Mouse (Mus musculus) heart, postnatal 25 days (tissue): ENCODE results near the gene Pik3cb. TPM values are rescaled to one million over a fixed set of nuclear protein-coding genes. Genes with fewer than 3 reads are reported as not detected.
A peak's percentile ranks its signal among the peaks of the same experiment; 100 is the strongest.

Experiments
- DNase-seq: peaks from one replicate; pipeline ENCODE4 v3.0.0; 2022; ENCODE audit warnings: low spot score
- intact Hi-C: fragments of 180-260 bp; cut with DNase I; formaldehyde crosslinking; loops from one replicate; pipeline ENCODE4 v1.15.1; 2025
- total RNA-seq, 2 experiments: library from RNA; stranded (reverse); gene quantifications; 2 replicates each; pipeline ENCODE4 v1.2.3; 2021

Pik3cb gene
- total RNA-seq, 2 experiments from 2014 or later, result 9.2 to 10.1 TPM

DNA sequence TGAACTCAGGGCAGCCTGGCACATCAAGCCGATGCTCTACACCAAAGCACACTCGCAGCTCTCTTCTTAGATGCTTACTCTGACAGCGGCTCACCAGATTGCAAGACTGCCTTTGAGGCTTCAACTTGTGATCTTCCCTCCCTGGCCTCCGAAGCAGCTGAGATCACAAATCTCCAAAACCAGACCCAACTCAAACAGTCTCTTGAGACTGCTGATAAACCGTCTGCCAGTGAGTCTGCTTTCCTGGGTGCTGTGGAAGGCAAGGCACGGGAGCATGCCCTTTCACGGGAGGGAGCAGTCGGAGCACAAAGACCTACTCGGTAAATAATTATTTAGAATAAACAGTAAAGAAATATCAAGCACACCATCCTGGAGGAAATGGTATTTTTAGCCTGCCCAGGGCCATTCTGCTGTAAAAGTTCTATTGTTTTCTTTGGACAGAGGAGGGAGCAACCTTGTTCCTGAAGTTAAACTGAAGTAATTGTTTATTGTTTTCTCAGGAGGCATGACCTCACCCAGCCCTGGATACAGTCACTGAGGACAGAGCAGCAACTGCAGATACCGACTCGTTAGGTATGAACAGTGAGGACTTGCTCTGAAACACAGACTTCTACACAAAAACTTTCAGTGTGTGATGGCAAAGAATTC lies 41.8 kb downstream of the Pik3cb start:
- intact Hi-C loops, result no loop called here
- DNase-seq, result peak; percentile 5

DNA sequence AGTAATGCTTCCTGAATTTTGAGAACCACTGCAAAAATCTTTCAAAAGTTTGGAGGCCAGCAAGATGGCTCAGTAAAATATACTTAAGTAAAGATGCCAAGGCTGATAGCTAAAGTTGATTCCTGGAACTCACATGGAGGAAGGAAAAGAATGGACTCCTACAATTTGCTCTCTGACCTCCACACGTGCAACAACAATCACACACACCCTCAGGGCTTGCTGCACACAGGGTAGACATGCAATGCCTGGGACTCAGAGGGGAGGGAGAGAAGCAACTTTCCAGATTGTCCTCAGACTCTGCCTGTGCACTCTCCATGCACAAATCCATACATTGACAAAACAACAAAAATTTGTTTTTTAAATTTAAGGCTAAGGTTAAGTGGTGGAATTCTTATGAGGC lies 42.8 kb downstream of the Pik3cb start:
- intact Hi-C loops, result no loop called here
- DNase-seq, result no peak

DNA sequence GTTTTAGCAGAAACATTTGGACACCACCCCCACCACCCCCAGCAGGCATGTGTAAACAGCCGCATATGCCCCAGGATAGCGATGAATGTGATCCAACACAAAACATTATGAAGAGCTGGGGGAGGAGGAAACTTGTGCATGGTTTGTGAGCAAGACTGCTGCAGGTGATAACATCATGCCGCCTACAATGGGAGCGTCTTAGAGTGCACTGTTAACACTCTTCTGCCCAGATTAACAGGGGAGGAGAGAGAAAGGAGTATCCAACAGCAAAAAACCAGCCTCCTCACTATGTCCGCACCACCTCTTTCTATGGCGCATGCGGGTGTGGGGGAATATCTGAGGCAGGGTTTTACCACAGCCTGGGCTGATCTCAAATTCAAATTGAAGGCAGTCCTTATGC lies 45.2 kb downstream of the Pik3cb start:
- no peak for DNase-seq
- intact Hi-C loops, result no loop called here

DNA sequence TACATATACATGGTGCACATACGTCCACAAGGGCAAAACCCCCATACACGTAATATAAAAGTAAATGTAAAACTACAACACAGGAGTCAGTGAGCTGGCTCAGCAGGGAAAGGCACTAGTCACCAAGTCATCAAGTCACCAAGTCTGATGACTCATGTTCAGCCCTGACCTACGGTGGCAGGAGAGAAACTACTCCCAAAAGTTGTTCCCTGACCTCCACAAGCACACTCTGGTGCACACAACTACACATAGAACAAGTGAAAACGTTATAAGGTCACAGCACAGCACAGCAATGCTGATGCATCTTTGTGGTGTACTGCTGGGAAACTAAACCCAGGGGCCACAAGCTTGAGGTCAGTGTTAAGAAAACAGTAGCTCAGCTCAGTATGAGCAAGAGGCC lies 49.9 kb downstream of the Pik3cb start:
- intact Hi-C loops, result no loop called here

DNA sequence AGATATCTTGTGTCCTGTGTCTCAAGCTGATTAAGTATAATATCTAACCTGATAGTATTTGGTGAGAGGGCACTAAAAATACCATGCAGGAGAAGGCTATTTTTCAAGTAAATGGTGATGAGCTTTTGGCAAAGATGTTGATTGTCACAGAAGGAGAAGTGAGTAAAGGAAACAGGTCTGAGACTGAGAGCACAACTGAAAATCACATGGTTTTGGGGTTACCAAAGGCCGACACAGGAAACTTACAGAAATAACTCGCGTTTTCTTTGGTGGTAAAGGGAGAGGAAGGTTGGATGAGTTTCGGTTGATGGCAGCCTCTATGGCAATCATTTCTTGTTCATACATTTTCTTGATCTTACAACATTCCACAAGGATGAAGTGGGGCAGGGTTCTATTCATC lies 50.5 kb downstream of the Pik3cb start:
- intact Hi-C loops, result no loop called here
- DNase-seq, result no peak

More for the DNA sequence above, 49.9 kb downstream of the Pik3cb start:
- no peak for DNase-seq

DNA sequence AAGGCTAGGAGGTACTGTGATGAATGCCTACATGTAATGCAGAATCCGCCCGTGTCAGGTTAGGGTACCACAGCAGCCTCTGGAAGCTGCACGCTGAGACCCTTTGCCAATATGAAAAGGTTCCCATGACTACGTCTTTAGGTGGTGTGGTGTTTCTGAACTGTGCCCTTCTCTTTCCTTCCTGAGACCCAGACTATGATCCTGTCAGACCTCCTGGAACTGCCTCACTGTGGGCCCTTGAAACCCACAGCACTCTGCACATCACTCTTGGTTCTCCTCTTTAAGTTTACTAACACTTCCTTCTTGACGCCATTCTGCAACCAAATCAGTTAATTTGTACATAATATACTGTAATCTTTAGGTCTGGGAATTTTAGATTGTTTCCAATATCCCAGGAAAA lies 58.7 kb downstream of the Pik3cb start:
- intact Hi-C loops, result loop anchor here (5.0 kb wide), 1 partner anchor 161 kb away; the partner anchor contains the start of gene Cep70

DNA sequence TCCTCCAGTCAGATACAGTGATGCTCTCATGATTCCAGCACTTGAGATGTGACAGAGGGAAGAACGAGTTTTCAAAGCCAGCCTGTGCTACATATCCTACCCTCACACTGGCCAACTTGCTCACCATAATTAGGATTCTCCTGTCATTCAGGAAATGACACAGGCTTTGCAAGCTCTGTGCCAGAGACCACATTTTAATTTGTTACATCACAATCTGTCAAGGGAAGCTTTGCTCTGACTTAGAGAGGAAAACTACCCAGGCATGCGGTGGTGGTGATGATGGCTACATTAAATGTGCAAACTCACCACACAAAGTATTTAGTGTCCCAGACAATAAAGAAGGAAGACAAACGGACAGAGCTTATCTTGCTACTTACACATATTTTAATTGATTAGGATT lies 59.1 kb downstream of the Pik3cb start:
- intact Hi-C loops, result loop anchor here (5.0 kb wide), 1 partner anchor 161 kb away; the partner anchor contains the start of gene Cep70
- no peak for DNase-seq

More for the DNA sequence above, 58.7 kb downstream of the Pik3cb start:
- no peak for DNase-seq

DNA sequence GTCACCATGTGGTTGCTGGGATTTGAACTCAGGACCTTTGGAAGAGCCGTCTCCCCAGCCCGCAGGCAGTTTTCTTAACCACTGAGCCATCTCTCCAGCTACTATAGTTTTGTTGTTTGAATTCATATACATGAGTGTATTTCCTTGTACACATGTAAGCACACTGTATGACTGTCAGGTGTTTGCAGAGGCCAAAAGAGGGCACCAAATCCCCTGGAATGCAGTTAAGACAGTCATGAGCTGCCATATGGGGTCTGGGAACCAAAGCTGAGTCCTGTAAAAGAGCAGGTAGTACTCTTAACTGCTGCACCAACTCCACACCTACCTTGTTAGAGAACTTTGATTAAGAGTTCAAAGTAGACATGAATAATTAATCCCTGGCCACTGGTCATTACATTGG lies 59.8 kb downstream of the Pik3cb start:
- intact Hi-C loops, result loop anchor here (5.0 kb wide), 1 partner anchor 162 kb away; the partner anchor contains the start of gene Cep70
- no peak for DNase-seq

DNA sequence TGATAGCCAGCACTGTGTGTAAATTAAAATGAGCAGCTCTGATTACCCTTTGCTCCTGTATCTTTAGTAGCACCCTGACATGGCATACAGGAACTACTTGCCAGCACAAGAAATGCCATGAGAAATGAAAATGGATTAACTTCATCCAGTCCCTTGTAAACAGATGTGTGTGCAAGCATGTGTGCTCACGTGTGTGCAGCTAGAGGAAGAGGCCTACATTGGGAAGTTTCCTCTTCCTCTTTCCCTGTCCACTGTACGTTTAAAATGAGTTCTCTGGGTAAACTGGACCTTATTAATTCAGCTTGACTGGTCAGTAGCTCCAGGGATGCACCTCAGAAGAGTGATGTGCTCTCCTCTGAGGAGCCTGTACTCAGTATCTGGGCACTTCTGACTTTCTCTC lies 66.0 kb downstream of the Pik3cb start:
- no peak for DNase-seq
- intact Hi-C loops, result no loop called here

DNA sequence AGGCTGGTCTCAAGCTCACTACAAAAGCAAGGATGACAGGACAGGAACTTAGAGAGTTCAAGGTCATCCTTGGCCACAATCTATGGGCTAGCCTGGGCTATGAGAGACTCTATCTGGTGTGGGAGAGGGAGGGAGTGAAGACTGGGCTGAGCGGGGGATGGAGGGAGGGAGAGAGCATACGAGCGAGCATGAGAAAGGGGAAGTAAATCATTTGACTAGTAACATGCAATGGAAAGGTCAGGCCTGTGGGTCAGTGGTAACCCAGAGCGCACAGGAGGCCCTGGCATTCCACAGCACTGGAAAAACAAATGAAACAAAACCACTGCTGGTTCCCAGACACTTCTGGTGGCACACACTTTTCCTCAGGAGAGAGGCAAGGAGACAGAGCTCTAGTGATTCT lies 67.9 kb downstream of the Pik3cb start:
- intact Hi-C loops, result no loop called here
- DNase-seq, result no peak

DNA sequence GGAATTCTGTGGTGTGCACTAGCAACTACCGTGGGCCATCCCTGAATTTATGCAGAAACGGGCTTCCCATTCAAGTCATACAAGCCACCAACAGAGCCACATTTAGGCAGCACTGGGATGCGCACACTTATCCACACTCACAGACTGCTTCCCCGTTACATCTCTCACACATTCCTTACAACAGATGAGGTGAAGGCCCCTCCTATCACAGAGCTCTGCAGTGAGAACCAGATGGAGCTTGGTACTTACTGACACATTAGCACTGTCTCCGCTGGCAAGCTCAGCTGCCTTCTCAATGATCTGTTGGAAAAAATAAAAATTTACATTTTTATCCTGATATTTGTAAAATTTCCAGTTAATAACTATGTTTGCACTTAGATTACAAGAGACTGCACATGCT lies 75.1 kb downstream of the Pik3cb start:
- intact Hi-C loops, result loop anchor here (5.0 kb wide), 1 partner anchor 77 kb away; the partner anchor contains the start of gene Pik3cb
- DNase-seq, result no peak

DNA sequence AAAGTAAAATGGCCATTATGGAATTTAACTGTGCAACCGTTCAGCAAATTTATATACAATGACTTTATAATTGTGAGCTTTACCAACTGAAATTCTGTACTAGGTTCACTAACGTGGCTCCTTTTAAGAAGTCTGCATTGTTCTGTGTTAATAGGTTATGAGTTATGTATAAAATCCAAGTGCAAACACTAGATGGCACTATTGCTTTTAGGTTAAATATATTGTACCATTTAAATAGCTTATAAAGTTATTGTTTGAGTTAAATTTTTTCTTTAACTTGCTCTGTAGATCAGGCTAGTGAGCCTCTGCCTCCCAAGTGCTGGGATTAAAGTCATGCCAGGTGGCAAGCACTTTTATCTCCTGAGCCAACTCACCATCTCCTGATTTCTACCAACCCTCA lies 76.2 kb downstream of the Pik3cb start:
- intact Hi-C loops, result loop anchor here (1.0 kb wide), 1 partner anchor 178 kb away; no protein-coding TSS in a partner anchor
- DNase-seq, result no peak

DNA sequence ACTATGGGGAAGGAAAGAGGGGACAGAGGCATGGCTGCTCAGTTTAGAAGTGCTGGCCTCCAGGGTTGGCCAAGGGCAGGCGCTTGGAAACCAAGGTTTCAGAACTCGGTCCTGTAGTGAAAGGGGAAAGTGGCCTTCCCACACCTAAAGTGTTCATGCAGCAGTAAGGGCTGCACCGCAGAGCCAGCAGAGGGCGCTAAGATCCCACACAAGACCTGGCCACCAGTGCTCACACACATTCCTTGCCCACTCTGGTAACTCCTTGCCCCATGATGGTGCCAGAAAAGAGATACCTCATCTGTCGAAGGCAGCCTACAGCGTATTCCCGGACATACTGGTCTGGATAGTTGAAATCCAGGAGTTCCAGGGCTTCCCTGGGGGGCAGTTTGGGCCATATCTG lies 77.9 kb downstream of the Pik3cb start:
- intact Hi-C loops, result loop anchor here (2.0 kb wide), 2 partner anchors 314 to 388 kb away; partner anchors contain the start of gene Nme9
- DNase-seq, result peak; percentile 35

DNA sequence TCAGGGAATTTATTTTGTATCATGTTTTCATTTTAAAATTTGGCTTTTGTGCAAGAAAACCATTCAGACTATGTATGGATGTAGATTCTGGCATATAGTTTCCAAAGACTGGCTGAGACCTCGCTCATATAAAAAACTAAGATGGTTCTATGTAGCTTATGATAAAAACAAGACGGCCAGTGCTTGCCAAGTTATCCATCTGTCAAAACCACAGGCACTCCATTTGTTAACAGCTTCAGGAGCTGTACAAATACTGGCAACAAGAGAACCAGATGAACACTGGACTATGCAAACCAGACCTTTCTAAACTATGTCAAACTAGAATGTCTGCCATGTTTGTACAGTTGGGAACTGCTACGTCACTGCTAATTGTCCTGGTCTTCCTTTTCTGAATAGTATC lies 82.7 kb downstream of the Pik3cb start:
- DNase-seq, result no peak
- intact Hi-C loops, result no loop called here

DNA sequence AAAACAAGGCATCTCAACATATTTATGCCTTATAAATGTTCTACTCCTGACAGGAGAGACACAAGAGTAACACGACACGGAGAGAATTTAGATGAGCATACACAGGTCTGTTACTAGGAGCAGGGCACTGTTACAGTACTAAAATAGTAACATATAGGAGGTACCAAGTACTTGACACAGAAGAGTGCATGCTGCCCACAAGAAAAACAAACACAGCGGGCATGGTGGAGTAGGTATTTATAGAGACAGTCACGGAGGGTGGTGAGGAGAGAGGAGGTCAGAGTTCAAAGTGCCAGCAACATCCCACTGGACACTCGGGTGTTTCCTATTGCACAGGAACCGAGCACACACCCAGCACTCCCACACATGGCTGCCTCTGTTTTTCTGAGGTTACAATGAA lies 90.7 kb downstream of the Pik3cb start:
- no peak for DNase-seq
- intact Hi-C loops, result loop anchor here (5.0 kb wide), 1 partner anchor 62 kb away; the partner anchor contains the start of gene Faim

DNA sequence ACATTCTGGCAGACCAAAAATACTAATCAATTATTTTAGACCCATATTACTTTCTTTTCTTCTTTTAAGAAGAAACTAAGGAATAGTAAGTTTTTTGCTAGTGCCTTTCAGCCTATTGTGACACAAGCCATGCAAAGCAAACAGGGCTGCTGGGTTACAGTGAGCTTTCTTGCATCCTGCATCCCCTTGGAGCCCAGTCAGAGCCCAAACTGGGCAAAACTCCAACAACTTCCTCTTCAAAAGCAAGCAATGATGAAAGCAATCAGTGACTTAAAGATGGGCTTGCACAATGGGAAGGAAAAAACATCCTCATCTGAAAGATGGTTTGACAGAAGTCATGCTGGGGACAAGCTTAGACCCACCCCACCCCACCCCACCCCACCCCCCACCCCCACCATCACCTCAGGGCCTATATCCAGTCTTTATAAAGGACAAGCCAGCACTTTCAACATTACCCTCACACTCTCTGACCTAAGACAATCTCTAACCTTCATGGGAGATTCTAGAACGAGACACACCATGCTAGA lies 91.6 kb downstream of the Pik3cb start:
- no peak for DNase-seq
- intact Hi-C loops, result loop anchor here (5.0 kb wide), 1 partner anchor 61 kb away; the partner anchor contains the start of gene Faim

DNA sequence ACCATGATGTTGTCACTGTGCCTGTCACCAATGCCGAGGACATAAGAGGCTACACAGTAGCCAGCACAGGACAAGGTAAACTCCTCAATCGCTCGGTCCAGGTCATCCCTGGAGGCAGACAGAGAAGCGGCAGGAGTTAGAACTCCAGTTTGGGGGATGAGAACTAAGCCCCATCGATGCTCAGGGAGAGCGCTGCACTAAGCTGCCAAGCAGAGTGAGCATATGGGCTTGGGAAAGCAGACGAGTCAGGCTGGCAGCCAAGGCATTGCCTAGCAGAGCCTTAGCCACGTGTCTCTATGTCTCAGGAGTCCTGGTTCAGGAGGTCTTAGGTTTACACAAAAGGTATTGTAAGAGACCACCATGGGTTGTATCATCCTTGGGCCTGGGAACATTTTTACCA lies 95.7 kb downstream of the Pik3cb start:
- DNase-seq, result no peak
- intact Hi-C loops, result loop anchor here (5.0 kb wide), 1 partner anchor 57 kb away; the partner anchor contains the start of gene Faim

DNA sequence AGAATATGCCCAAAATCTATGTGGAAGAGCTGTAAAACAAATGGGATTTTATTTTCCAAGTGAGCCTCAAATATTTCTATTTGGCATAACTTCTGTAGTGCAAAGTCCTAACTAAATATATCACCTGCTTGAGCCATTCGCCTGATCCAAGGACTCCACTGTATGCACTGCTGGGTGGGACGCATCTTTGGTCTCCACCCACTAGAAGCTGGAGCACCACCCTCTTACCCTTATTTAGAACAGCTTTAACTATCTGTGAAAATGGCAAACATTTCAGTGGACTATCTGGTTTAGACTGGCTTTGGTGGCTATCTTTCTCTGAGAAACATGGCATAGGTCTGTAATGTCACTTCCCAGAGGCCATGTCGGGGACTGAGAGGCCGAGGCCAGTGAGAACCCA lies 97.8 kb downstream of the Pik3cb start:
- intact Hi-C loops, result no loop called here
- DNase-seq, result no peak

DNA sequence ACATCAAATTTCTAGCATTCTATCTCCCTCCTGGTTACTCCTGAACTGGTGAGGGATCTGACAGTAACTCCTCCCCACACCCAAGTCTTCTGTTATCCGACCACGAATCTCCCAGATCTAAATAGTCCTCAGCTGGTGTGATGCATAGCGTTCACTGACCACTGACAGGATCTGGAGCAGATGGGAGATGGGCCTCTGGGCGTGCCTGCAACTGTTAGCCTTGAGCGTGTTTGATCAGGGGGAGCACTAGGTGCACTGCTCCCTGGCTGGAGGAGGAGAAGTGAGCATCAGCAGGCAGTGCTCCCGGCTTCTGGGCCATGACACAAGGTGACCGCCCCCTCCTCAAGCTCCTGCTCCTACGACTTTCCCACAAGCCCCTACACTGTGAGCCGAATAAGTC lies 98.4 kb downstream of the Pik3cb start:
- intact Hi-C loops, result no loop called here
- DNase-seq, result no peak

DNA sequence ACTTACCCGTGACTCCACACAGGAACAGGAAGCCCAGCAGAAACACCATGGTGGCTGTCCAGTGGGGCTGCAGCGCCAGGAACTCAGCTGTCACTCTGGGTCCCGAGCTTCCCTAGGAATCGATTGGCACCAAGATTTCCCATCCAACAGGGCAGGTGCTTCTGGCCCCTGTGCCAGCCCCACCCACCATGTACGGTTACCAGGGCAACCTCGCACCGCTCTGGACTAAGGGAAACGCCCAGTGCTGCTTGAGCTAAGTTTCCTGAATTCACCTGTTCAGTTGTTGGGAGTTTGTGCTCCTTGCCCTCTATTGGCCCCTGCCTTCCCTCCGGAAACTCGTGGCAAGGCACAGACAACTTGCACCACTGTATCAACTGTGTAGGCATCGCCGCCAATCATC lies 104.8 kb downstream of the Pik3cb start, which contains the start of gene Gm1123:
TSS of gene Gm1123 (minus strand) at position 141 of the 400 bp plus-strand sequence.
- intact Hi-C loops, result no loop called here
- no peak for DNase-seq

DNA sequence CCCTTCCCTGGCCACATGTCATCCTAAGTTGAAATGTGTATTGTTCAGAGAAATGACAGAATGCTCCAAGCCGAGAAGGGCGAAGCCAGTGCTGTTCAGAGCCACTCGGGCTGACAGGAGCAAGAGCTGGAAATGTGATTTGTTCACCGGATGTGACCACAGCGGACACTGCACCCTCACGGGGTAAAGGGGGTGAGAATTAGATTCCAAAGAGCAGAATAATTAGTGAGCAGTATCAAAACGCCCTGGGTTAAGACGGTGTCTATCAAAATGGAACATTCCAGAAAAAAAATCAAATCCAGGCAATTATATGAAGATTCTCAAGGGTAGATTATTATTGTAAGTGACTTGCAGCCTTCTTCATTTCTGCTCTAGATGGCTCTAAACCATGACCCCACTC lies 106.3 kb downstream of the Pik3cb start:
- intact Hi-C loops, result no loop called here
- no peak for DNase-seq
